Mouse (Mus musculus) cerebellum, adult 11 months (tissue): Measurements from ENCODE around the gene Suclg2.
A peak's percentile ranks its signal among the peaks of the same experiment; 100 is the strongest.

Source experiments
- DNase-seq: peaks from one replicate; pipeline ENCODE4 v3.0.0; 2022

Suclg2 gene

GRCm38 (mm10) chr6:95718031-95718968, at the start of gene Suclg2:
Gene Suclg2, minus strand, starts transcription at chr6:95718800.
- peak; percentile 29 for DNase-seq

- DNase-seq, result no peak
These were observed 48.0 kb upstream of the Suclg2 start for GRCm38 (mm10) chr6:95766566-95766965.

GRCm38 (mm10) chr6:95759558-95760172, 41.1 kb upstream of the Suclg2 start:
- DNase-seq, result no peak

GRCm38 (mm10) chr6:95742378-95742777, 23.8 kb upstream of the Suclg2 start:
- DNase-seq, result no peak

GRCm38 (mm10) chr6:95731570-95732367, 13.2 kb upstream of the Suclg2 start:
- no peak for DNase-seq

- no peak for DNase-seq
These were observed 10.8 kb upstream of the Suclg2 start for GRCm38 (mm10) chr6:95729399-95729798.

- no peak for DNase-seq
These were observed 6.7 kb upstream of the Suclg2 start for GRCm38 (mm10) chr6:95725281-95725680.

GRCm38 (mm10) chr6:95723361-95723760, 4.8 kb upstream of the Suclg2 start:
- no peak for DNase-seq

- no peak for DNase-seq
These were observed 1.2 kb upstream of the Suclg2 start for GRCm38 (mm10) chr6:95719791-95720190.

- DNase-seq, result peak; percentile 6
These were observed 351 bp upstream of the Suclg2 start for GRCm38 (mm10) chr6:95718969-95719333.

- DNase-seq, result no peak
These were observed 1.5 kb downstream of the Suclg2 start for GRCm38 (mm10) chr6:95717071-95717470.

- DNase-seq, result no peak
These were observed 2.1 kb downstream of the Suclg2 start for GRCm38 (mm10) chr6:95716476-95716875.

- no peak for DNase-seq
These were observed 5.4 kb downstream of the Suclg2 start for GRCm38 (mm10) chr6:95713245-95713644.

- no peak for DNase-seq
These were observed 6.5 kb downstream of the Suclg2 start for GRCm38 (mm10) chr6:95712081-95712480.

- DNase-seq, result no peak
These were observed 6.9 kb downstream of the Suclg2 start for GRCm38 (mm10) chr6:95711671-95712070.

- DNase-seq, result no peak
These were observed 7.7 kb downstream of the Suclg2 start for GRCm38 (mm10) chr6:95710886-95711285.

GRCm38 (mm10) chr6:95709531-95709930, 9.1 kb downstream of the Suclg2 start:
- DNase-seq, result no peak

- DNase-seq, result no peak
These were observed 9.5 kb downstream of the Suclg2 start for GRCm38 (mm10) chr6:95709106-95709505.

GRCm38 (mm10) chr6:95704626-95705025, 14.0 kb downstream of the Suclg2 start:
- no peak for DNase-seq

- DNase-seq, result no peak
These were observed 16.4 kb downstream of the Suclg2 start for GRCm38 (mm10) chr6:95702200-95702599.

GRCm38 (mm10) chr6:95701786-95702185, 16.8 kb downstream of the Suclg2 start:
- no peak for DNase-seq

- DNase-seq, result no peak
These were observed 17.5 kb downstream of the Suclg2 start for GRCm38 (mm10) chr6:95700981-95701610.

- no peak for DNase-seq
These were observed 18.4 kb downstream of the Suclg2 start for GRCm38 (mm10) chr6:95700191-95700590.
